Mouse (Mus musculus): ENCODE results near the gene Mymx. TPM values are rescaled to one million over a fixed set of nuclear protein-coding genes. Genes with fewer than 3 reads are reported as not detected.

Mymx gene
- total RNA-seq, 2 experiments from 2014 or later: not detected

DNA sequence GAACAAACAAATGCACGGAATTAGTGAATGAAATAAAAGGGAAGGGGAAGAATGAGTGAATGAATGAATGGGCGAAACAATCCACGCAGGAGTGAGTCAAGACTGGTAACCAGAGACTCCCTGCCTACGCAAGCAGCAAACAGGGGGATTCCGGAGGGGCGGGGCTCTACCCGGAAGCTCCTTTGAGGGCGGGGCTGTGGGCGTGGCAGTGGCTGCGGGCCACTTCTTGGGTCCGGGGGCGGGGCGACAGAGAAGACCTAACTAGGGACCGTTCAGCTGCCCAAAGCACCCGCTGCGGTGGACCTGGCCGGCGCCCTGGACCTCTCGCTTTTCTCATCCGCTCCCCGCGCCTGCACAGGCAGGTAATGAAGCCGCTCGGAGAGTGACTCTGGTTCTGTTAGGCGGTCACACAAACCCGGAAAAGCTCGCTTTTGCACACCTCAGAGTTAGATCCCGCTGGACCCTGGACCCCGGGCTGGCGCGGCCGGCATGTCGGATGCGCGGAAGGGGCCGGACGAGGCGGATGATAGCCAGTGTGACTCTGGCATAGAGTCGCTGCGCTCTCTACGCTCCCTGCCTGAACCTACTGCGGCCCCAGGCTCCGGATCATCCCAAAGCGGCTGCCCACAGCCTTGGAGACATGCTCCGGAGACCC, 46.3 kb downstream of the Mymx start, which contains the start of gene Nfkbie:
Nfkbie (plus strand) TSS at position 252 of the 655 bp plus-strand sequence.
- peak; percentile 88 to 91 for DNase-seq (ENCODE audit: low spot score in 2 of 2)

DNA sequence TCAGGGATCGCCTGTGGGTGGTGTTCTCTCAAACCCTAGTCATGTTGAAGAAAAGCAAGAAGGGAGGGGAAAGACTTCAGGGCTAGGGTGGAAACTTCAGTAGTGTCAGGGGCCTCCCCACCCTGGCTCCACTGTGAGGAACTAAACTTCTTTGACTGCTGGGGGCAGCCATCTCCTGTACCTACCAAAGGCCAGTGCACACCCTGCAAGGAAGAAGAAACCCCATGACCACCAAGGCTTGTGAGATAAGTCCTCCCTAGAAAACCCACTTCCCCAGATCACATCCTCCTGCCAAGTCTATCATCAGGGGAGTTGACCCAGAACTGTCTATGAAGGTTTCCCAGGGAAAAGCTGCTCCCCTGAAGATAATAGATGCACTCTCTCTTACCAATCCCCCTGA, 47.5 kb downstream of the Mymx start:
- no peak for DNase-seq (ENCODE audit: low spot score in 2 of 2)

DNA sequence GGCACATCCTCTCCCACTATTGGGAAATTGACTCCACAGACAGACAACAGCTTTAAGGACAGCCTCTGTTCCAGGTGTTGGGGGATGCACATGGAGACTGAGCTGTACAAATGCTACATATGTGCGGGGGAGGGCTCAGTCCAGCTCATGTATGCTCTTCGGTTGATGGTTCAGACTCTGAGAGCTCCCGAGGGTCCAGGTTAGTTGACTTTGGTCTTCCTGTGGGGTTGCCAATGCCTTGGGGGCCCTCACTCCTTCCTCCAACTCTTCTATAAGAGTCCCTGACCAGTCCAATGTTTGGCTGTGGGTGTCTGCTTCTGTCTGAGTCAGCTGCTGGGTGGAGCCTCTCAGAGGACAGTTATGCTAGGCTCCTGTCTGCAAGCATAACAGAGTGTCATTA, 48.8 kb downstream of the Mymx start:
- DNase-seq (ENCODE audit: low spot score in 2 of 2): no peak

DNA sequence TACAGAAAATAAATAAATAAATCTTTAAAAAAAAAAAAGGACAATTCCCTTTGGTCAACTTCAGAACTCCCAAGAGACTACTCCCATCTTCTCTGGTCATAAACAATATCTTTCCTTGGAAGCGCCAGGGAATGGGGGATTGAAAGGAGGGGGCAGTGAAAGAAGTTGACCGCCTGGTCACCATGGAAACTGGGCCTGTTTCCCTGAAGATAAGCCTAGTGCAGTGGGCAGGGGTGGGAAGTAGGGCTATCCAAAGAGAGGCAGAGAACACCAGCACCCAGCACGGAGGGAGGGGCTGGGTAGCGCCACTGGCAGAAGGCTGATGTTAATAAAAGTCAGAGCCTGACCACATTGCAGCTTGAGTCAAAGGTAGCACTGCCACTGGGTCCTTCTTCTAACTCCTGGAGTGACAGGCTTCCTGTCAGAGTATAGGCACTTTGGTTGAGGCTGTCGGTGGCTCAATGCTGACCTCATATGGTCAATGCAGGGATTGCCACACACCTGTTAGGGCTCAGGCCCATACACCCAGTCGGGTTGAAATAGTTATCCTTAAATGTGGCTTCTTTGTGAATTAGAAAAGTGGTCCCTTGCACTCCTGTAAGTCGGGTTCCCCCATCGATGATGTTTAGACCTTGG, 50.0 kb downstream of the Mymx start:
- DNase-seq (ENCODE audit: low spot score in 2 of 2): peak; percentile 82 to 85

DNA sequence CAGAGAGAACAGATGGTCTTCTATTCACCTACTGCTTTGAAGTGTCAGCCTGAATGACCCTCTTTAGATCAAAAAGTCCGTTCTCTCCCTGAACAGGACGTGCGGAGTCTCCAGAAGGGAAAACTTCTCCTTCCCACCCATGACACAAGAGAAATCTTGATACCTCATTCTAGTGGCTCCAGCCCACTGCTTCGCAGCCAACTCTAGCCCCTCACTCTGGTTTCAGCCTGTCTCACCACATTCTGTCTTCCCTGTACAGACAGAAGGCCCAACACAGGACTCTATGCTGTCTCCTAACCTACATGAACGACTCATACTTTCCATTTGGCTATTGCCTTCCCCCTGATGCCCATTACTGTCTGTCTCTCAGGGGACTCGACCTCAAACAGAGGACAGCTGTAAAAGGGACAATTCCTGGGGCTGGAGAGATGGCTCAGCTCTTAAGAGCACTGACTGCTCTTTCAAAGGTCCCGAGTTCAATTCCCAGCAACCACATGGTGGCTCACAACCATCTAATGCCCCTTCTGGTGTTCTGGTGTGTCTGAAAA, 50.6 kb downstream of the Mymx start:
- no peak for DNase-seq (ENCODE audit: low spot score in 2 of 2)

Other genes starting within 250 kb of the Mymx start
- gene Cdc5l, start 168.4 kb downstream of the Mymx start, total RNA-seq (2021): 10 to 100 TPM; 60.8 to 61.4 TPM
- 1 to 10 TPM; 4.7 to 6.2 TPM for gene Spats1, start 126.7 kb downstream of the Mymx start, total RNA-seq (2021)
- gene Aars2, start 95.3 kb downstream of the Mymx start, total RNA-seq (2021): 10 to 100 TPM; 24.1 to 25.6 TPM
- gene Tcte1, start 78.7 kb downstream of the Mymx start, total RNA-seq (2021): 1 to 10 TPM in 1 of 2 experiments, under 1 TPM in 1; 0.94 to 1.4 TPM
- gene Tmem151b, start 52.4 kb downstream of the Mymx start, total RNA-seq (2021): 100 to 1,000 TPM; 129 to 136 TPM
- gene Nfkbie, start 46.4 kb downstream of the Mymx start, total RNA-seq (2021): 1 to 10 TPM; 1.8 to 2.8 TPM
- gene Slc35b2, start 38.2 kb downstream of the Mymx start, total RNA-seq (2021): 10 to 100 TPM; 26.0 to 30.0 TPM
- gene Hsp90ab1, start 28.8 kb downstream of the Mymx start, total RNA-seq (2021): 1,000 to 10,000 TPM; 1,506 to 1,598 TPM
- 10 to 100 TPM; 21.7 to 28.0 TPM for gene Slc29a1, start 2.5 kb downstream of the Mymx start, total RNA-seq (2021)
- gene Capn11, start 57.2 kb upstream of the Mymx start, total RNA-seq (2021): under 1 TPM; 0.33 to 0.91 TPM
- 10 to 100 TPM; 42.0 to 45.8 TPM for gene Mrpl14, start 84.2 kb upstream of the Mymx start, total RNA-seq (2021)
- 100 to 1,000 TPM; 158 to 170 TPM for gene Tmem63b, start 84.8 kb upstream of the Mymx start, total RNA-seq (2021)
- not detected for gene 1600014C23Rik, start 131.7 kb upstream of the Mymx start, total RNA-seq (2021)